Mouse (Mus musculus): ENCODE measurements around the gene Ywhag. TPM values are rescaled to one million over a fixed set of nuclear protein-coding genes. Genes with fewer than 3 reads are reported as not detected.

Ywhag gene
- polyA plus RNA-seq, 1 experiment, result 56.5 TPM

DNA sequence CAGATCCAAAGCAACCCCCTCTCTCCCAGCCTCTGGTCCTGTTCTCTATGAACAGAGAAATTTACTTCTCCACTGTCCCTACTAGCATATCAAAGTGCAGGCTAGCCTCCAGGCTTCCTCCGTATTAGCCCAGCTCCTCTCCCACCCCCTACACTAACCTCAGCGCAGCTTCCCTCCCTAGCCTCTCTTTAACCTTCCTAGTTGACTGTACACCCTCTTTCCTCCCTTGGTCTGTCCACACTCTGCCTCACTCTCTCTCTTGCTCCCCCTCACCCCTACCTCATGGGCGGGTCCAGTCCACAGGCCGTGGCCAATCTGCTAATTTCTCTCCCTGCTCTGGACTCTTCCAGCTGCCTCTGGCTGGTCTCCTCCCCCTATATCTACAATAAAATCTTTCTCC lies 44.1 kb downstream of the Ywhag start:
- Histone ChIP-seq H3K27ac (ENCODE audit: control insufficient read depth, insufficient read depth, low read length) (no peak overlapping the region), H3K4me1 (replicated peaks; ENCODE audit: control insufficient read depth, insufficient read depth, low read length) (peaks cover 5% of the 10 kb centered on the region; the same call in 1 of the 2 replicates), H3K27me3 (ENCODE audit: control insufficient read depth, insufficient read depth, low read length) (peaks cover 7% of the 10 kb centered on the region), H3K4me3 (ENCODE audit: control insufficient read depth, insufficient read depth, low read length) (no peak overlapping the region), H3K36me3 (ENCODE audit: control insufficient read depth, insufficient read depth, low read length) (no peaks in the 10 kb centered on the region)
- DNase-seq, result no peak
- TF ChIP-seq POLR2A (IDR thresholded peaks at IDR 0.05; ENCODE audit: control insufficient read depth, extremely low read depth, insufficient read depth, low read length, poor library complexity) (no peak), CTCF (IDR thresholded peaks at IDR 0.05; ENCODE audit: borderline replicate concordance, control insufficient read depth, extremely low read depth, insufficient read depth, low read length, poor library complexity) (no peak)
- WGBS, result 35% methylated on average over 4 of the region's 4 CpGs

DNA sequence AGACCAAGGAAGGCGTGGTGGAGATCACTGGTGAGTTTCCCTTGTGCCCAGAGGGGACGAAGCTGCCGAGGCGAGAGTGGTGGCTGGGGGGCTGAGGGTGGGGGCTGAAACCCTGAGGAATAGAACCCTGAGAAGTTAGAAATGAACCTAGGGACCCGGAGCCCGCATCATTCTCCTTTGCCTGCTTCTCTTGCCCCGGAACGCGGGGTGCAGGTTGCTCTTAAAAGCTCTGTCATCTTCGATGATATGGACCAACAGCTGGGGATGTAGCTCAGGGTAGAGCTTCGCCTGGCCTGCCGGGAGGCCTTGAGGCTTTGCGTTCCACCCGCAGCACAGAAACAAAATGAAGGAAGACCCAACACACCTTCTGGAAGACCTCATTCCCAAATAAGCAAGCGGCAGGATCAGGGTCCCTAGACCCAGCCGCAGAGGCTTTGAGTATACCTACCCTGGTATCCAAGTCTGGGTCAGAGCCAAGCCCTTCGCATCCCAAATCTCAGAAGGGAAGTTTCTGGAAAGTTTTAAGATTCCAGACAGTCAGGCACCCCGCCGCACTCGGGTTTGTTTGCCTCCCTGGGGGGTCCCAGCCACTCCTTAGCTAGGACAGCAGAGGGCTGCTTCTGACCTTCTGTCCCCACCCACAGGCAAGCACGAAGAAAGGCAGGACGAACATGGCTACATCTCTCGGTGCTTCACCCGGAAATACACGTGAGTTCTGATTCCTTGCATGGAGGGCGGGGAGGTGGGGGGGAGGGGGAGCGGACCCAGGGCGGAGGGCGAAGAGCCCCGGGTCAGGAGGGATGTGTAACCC lies 45.8 kb downstream of the Ywhag start:
- TF ChIP-seq CTCF (IDR thresholded peaks at IDR 0.05; ENCODE audit: borderline replicate concordance, control insufficient read depth, extremely low read depth, insufficient read depth, low read length, poor library complexity) (no peak), POLR2A (IDR thresholded peaks at IDR 0.05; ENCODE audit: control insufficient read depth, extremely low read depth, insufficient read depth, low read length, poor library complexity) (no peak)
- Histone ChIP-seq H3K36me3 (ENCODE audit: control insufficient read depth, insufficient read depth, low read length) (no peaks in the 10 kb centered on the region), H3K4me1 (replicated peaks; ENCODE audit: control insufficient read depth, insufficient read depth, low read length) (peaks cover 5% of the 10 kb centered on the region; the same call in 1 of the 2 replicates), H3K4me3 (ENCODE audit: control insufficient read depth, insufficient read depth, low read length) (no peak overlapping the region), H3K27me3 (ENCODE audit: control insufficient read depth, insufficient read depth, low read length) (peaks cover 7% of the 10 kb centered on the region), H3K27ac (ENCODE audit: control insufficient read depth, insufficient read depth, low read length) (no peak overlapping the region)
- DNase-seq, result no peak
- WGBS, result 10% methylated on average over 30 of the region's 30 CpGs

DNA sequence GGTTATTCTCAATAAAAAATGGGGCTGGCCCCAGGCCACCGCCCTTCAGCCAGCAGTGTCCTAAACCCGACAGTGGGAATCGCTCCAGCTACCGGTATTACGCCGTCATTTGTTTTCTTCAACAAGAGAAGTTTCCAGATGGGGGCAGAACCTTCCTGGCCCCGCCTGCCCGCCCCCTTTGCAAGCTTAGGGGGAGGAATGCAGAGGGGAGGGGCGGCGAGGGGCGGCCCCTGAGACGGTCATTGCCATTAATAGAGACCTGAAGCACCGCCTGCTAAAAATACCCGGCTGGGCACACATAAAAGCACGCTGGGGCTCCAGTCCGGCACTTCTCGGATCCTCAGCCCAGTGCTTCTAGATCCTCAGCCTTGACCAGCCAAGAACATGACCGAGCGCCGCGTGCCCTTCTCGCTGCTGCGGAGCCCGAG lies 46.7 kb downstream of the Ywhag start, which contains the start of gene Hspb1:
Hspb1 (plus strand) TSS at position 245 of the 428 bp plus-strand sequence.
- H3K4me3 ChIP-seq (ENCODE audit: control insufficient read depth, insufficient read depth, low read length), result no peak within 1 kb of the TSS
- 0 out of 2 replicates have a peak, but pooled peaks cover under 1% of the 10 kb centered on the region for H3K4me1 ChIP-seq (replicated peaks; ENCODE audit: control insufficient read depth, insufficient read depth, low read length)
- H3K27me3 ChIP-seq (ENCODE audit: control insufficient read depth, insufficient read depth, low read length), result peaks cover 7% of the 10 kb centered on the region
- WGBS, result 5% methylated on average over 24 of the region's 24 CpGs
- DNase-seq, result no peak
- TF ChIP-seq POLR2A (IDR thresholded peaks at IDR 0.05; ENCODE audit: control insufficient read depth, extremely low read depth, insufficient read depth, low read length, poor library complexity) (no peak), CTCF (IDR thresholded peaks at IDR 0.05; ENCODE audit: borderline replicate concordance, control insufficient read depth, extremely low read depth, insufficient read depth, low read length, poor library complexity) (no peak)
- no peaks in the 10 kb centered on the region for H3K36me3 ChIP-seq (ENCODE audit: control insufficient read depth, insufficient read depth, low read length)
- H3K27ac ChIP-seq (ENCODE audit: control insufficient read depth, insufficient read depth, low read length), result peak within 1 kb of the TSS; percentile 42; the same call in 1 of the 2 replicates

DNA sequence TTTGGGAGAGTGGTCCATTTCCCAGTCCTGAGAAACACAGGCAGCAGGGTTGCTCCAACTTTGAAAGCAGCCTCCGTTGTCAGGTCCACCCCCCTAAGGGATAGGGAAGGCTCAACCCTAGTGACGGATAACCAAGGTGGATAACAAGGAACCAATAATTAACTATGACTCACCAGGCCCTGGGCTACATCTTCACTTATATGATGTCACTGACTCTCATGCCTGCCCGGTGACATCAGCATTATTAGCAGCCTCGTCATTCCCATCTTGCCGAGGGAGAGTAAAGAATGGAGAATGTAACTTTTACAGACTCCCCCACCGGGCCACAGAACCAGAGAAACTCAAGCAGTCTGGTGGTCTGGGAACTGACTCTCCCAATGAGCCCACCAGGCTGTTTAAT lies 49.8 kb downstream of the Ywhag start:
- no peak for DNase-seq
- H3K27me3 ChIP-seq (ENCODE audit: control insufficient read depth, insufficient read depth, low read length), result peaks cover 4% of the 10 kb centered on the region
- H3K4me1 ChIP-seq (replicated peaks; ENCODE audit: control insufficient read depth, insufficient read depth, low read length), result no peaks in the 10 kb centered on the region
- H3K4me3 ChIP-seq (ENCODE audit: control insufficient read depth, insufficient read depth, low read length), result no peak overlapping the region
- TF ChIP-seq POLR2A (IDR thresholded peaks at IDR 0.05; ENCODE audit: control insufficient read depth, extremely low read depth, insufficient read depth, low read length, poor library complexity) (no peak), CTCF (IDR thresholded peaks at IDR 0.05; ENCODE audit: borderline replicate concordance, control insufficient read depth, extremely low read depth, insufficient read depth, low read length, poor library complexity) (no peak)
- no peaks in the 10 kb centered on the region for H3K36me3 ChIP-seq (ENCODE audit: control insufficient read depth, insufficient read depth, low read length)
- H3K27ac ChIP-seq (ENCODE audit: control insufficient read depth, insufficient read depth, low read length), result no peak overlapping the region
- WGBS, result 91% methylated on average over 6 of the region's 6 CpGs

DNA sequence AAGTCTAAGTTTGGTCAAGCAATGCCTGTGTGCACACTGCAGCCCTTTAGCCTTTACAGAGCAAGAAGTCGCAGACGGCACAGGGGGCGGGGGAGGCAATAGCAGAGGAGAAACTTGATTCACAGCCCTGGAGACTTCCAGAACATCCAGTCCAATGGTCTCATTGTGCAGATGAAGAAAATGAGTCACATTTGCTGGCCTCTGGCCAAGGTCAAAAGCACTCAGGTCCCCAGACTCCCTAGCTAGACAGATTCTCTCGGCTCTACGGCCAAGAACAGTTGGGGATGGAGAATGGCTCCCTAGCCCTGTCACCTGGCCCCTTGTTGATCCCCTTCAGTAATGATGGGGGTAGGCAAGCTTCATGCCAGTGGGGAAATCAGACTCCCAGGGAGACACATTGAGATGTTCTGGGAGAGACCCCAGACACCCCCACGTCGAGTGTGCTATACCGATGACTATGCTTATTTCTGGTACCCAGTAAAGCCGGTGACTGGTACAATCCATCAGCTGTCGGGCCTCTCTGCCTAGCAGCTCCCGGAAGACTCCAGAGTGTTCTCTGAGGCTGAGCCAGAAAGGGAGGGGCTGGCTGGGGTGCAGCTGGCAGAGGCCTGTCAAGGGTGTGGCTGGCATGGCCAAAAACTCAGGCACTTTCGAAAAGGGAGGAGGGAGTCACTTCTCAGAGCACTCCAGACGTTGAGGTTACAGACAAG lies 54.8 kb downstream of the Ywhag start:
- TF ChIP-seq POLR2A (IDR thresholded peaks at IDR 0.05; ENCODE audit: control insufficient read depth, extremely low read depth, insufficient read depth, low read length, poor library complexity) (no peak), CTCF (IDR thresholded peaks at IDR 0.05; ENCODE audit: borderline replicate concordance, control insufficient read depth, extremely low read depth, insufficient read depth, low read length, poor library complexity) (no peak)
- Histone ChIP-seq H3K36me3 (ENCODE audit: control insufficient read depth, insufficient read depth, low read length) (no peaks in the 10 kb centered on the region), H3K4me1 (replicated peaks; ENCODE audit: control insufficient read depth, insufficient read depth, low read length) (peaks cover 3% of the 10 kb centered on the region; the same call in 1 of the 2 replicates), H3K27me3 (ENCODE audit: control insufficient read depth, insufficient read depth, low read length) (no peaks in the 10 kb centered on the region), H3K27ac (ENCODE audit: control insufficient read depth, insufficient read depth, low read length) (no peak overlapping the region), H3K4me3 (ENCODE audit: control insufficient read depth, insufficient read depth, low read length) (no peak overlapping the region)
- 25% methylated on average over 13 of the region's 13 CpGs for whole genome bisulfite sequencing
- DNase-seq, result no peak

DNA sequence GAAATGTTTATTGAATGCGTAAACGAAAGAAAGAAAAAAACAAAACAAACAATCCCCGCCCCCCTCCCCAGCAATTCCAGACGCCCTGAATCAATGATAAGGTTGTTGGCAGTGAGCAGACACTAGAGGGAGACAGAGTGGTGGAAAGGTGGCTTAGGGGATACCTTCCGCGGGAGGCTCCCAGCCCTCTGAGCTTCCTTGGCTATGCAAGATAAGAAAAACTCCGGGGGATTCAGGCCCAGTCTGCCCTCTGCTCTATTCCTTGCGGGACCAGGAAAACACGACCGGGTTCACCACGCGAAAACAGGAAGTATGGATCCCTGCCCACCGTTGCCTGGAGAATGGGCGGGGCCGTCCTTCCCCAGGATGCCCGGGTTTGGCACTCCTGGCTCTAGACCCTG lies 56.6 kb downstream of the Ywhag start:
- H3K27ac ChIP-seq (ENCODE audit: control insufficient read depth, insufficient read depth, low read length), result no peak overlapping the region

More for the DNA sequence above, 56.6 kb downstream of the Ywhag start:
- Histone ChIP-seq H3K27me3 (ENCODE audit: control insufficient read depth, insufficient read depth, low read length) (no peaks in the 10 kb centered on the region), H3K4me1 (replicated peaks; ENCODE audit: control insufficient read depth, insufficient read depth, low read length) (peaks cover 3% of the 10 kb centered on the region; the same call in 1 of the 2 replicates), H3K36me3 (ENCODE audit: control insufficient read depth, insufficient read depth, low read length) (no peaks in the 10 kb centered on the region), H3K4me3 (ENCODE audit: control insufficient read depth, insufficient read depth, low read length) (no peak overlapping the region)
- TF ChIP-seq CTCF (IDR thresholded peaks at IDR 0.05; ENCODE audit: borderline replicate concordance, control insufficient read depth, extremely low read depth, insufficient read depth, low read length, poor library complexity), result no peak
- DNase-seq, result peak; percentile 38
- 3% methylated on average over 16 of the region's 16 CpGs for WGBS
